Mouse (Mus musculus) frontal cortex, adult 2 months (tissue): ENCODE results near the gene Arrdc1. TPM values are rescaled to one million over a fixed set of nuclear protein-coding genes. Genes with fewer than 3 reads are reported as not detected.

Experiments
- DNase-seq, 2 experiments: peaks; one replicate each; pipeline ENCODE4 v3.0.0; 2022; ENCODE audit warnings: low spot score in 1 of 2; ENCODE audit errors: extremely low spot score in 1 of 2
- polyA plus RNA-seq: library from polyadenylated mRNA; depleted of rRNA; stranded (reverse); fragments of >200 nt; gene quantifications from 2 replicates; pipeline ENCODE4 v1.2.3, GENCODE M21; 2012

Gene Arrdc1
- polyA plus RNA-seq, 1 experiment, result 37.2 TPM

GRCm38 (mm10) chr2:24926345-24926964 is 8.6 kb downstream of the Arrdc1 start:
- no peak for DNase-seq

DNA sequence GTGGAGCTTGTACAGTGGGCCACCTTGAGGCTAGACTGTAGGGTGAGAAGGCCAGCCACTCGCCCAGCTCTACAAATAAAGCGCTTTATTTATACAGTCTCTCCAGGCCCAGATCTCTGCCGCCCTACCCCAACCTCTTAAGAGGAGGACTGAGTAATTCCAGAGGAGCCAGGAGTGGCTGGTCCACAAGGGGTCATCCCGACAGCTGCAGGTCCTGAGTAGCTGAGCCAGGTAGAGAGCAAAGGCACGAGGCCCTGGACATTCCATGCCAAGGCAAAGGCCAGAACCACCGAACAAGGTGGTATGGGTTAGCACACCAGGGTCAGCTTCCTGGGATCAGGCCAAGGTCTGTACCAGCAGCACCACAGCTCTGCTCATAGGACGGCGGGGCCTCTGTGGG is 9.8 kb downstream of the Arrdc1 start:
- no peak for DNase-seq

DNA sequence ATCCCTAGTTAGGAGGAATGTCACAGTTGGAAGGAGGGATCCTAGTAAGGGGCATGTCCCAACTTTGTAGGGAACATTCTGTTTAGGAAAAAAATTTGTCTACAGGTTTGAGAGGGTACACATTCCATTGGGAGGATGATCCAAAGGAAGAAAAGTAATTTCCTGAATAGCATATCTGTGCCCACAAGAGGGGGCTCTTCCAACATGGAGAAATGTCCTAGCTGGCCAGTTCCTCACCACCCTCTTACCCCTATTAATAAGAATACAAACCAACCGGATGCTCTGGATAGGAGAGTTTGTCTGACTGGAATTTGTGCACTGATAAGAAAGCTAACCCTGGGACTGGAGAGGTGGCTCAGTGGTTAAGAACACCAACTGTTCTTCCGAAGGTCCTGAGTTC is 11.5 kb downstream of the Arrdc1 start:
- no peak for DNase-seq

- DNase-seq, result no peak
Observed at GRCm38 (mm10) chr2:24919839-24920175, 15.2 kb downstream of the Arrdc1 start.

GRCm38 (mm10) chr2:24918930-24919838 is 15.9 kb downstream of the Arrdc1 start, which contains the start of gene Ehmt1:
Gene Ehmt1 (minus strand): TSS chr2:24919614.
- DNase-seq, result peak; percentile 79 to 94

DNA sequence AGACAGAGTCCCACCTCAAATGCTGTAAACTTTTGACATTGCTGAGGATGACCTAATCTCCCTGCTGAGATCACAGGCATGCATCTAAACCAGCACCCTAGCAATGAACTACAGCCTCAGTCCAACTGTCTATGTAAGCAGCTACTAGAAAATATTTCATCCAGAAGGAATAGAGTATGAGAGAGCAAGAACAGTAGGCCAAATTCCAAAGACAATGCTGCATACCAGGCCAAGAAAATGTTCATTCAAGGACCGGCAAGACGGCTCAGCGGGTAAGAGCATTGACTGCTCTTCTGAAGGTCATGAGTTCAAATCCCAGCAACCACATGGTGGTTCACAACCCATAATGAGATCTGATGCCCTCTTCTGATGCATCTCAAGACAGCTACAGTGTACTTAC is 20.3 kb downstream of the Arrdc1 start:
- no peak for DNase-seq

DNA sequence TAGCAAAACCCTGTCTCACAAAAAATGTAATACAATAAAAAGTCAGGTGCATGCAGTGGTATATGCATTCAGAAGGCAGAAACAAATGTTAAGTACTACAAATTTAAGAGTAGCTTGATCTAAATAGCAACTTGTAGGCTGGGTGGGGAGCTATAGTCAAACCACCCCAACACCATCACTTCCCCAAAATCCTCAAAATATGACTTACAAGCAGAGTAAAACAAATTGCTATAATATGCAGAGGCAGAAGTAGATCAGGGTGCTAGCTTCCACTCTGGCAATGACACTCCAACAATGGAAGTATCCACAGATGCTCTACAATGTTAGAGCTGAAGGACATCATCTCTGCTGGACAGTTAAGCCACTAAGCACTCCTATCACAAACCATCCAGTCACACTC is 22.5 kb downstream of the Arrdc1 start:
- DNase-seq, result no peak

DNA sequence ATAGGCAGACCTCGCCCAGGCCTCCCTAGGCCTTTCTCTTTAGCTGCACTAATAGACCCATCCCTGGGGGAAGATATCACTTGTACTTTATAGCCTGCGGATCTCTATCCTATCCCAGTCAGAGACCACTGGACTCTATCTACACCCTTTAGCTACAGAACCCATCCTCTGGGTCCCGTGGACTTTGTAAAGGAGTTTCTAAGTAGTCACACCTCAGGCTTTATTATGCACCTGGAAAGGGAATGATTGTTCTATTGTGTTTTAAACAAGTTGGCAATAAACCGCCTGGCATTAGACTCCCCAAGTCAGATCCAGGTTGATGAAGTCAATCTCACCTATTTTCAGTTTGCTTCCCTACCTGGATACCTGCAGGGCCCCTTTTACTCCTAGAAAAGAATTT is 22.9 kb downstream of the Arrdc1 start:
- DNase-seq, result no peak

DNA sequence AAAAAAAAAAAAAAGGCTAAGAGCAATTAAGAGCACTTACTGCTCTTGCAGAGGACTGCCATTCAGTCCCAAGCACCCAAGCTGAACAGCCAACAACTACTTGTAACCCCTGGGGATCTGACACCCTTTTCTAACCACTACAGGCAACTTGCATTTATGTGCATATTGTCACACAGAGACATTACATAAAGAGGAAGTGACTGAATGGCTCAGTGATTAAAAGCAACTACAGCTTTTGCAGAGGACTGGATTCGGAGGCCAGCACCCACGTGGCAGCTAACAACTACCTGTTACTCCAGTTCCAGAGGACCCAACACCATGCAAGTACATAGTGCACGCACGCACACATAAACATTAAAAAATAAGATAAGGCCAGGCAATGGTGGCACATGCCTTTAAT is 24.6 kb downstream of the Arrdc1 start:
- DNase-seq, result no peak

DNA sequence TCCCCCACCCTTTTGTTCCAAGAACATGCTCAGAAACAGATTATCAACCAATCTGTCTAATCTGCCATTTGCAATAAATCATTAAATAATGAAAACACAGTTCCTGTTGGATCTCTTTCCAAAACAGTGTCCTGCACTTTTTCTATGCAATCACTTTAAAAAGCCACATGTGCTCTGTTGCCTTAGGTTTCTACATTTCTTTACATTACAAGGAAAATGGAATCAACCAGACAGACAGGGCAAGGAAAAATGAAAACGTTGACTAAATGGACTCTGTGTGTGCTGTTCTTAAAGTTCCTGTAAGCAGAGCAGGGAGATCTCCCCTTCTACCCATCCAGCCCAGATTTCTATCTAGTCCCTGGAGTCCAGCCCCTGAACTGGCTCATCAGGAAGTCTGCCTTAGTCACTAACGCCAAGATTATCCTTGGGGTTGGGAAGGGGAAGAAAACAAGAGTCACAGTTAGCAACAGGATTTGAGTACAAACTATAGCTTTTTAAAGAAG is 29.3 kb downstream of the Arrdc1 start:
- no peak for DNase-seq

DNA sequence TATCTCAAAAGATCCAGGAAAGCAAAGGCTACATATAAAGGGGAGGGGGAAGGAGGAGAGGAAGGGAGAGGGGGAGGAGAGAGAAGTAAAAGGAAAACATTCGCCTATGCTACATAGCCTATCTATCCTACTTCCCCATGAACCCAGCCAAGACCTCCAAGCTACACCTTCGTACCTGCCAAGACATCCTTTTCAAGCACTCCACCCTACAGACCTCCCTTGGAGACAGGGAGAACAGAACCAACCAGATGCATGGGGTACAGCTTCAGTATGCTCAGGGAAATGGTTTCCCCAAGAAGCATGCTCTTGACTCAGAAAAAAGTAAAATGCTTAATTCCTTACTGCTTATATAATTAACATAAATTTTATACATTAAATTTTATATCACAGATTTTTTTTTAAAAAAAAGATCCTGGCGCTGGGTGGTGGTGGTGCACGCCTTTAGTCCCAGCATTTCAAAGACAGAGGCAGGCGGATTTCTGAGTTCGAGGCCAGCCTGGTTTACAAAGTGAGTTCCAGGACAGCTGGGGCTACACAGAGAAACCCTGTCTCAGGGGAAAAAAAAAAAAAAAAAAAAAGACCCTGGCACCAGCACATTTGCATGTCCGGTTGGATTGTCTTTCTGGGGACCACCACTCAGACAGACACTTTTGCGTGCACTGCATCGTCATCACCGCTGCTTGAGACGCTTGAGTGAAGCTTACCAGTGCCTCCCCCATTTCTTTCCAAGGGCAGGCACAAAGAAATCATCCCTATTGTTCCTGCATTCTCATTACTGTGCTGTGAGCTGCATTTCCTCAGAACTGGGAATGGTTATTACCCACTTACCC is 30.0 kb downstream of the Arrdc1 start:
- no peak for DNase-seq

DNA sequence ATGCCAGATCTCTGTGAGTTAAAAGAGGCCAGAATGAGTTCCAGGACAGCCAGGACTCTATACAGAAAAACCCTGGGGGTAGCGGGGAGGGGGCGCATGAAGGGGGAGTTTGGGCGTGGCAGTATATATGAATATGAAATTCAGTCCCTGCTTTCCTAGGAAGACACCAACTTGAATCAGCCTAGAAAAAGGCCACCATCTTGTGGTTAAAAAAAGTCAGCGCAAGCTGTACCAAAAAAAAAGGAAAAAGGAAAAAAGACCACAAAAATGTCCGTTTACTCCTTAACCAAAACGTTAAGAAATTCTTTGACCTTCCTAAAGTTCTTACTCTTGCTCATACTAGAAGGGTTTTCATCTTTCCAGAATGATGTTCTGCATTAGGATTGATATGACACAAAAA is 32.1 kb downstream of the Arrdc1 start:
- DNase-seq, result no peak

GRCm38 (mm10) chr2:24901055-24901454 is 34.0 kb downstream of the Arrdc1 start:
- DNase-seq, result peak in 1 of 2 experiments; percentile 66

DNA sequence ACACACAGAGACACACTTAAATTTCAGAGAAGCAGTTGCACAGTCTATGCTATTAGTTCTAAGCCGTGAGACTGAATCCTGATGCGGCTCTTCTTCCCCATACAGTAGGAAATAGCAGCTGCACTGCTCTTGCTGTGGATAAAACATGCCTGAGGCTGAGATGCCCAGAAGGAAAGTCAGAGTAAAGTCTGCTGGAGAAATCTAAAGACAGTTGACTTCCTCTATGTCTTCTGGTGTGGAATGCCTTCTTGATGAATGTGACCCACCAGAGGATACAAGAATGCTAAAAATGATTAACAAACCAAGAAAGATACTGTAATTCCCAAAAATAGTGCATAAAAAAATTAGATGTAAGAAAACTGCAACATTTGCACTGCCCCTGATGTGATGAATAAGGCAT is 35.8 kb downstream of the Arrdc1 start:
- no peak for DNase-seq

GRCm38 (mm10) chr2:24896761-24897160 is 38.3 kb downstream of the Arrdc1 start:
- DNase-seq, result no peak

DNA sequence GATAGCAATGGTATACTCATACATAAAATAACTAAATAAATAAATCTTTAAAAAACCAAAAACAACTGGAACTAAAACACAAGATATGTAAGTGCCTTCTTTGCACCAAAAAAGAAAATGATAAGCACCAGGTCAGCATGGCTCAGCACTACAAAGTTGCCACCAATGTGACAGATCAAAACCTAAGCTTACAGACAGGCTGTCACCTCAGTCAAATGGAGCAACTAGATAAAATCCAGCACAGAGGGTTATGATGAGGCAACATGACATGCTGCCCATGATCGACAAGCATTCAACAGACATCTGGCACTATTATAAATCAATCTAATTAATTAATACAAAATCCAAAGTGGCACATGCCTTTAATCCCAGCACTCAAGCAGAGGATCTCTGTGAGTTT is 40.8 kb downstream of the Arrdc1 start:
- no peak for DNase-seq

DNA sequence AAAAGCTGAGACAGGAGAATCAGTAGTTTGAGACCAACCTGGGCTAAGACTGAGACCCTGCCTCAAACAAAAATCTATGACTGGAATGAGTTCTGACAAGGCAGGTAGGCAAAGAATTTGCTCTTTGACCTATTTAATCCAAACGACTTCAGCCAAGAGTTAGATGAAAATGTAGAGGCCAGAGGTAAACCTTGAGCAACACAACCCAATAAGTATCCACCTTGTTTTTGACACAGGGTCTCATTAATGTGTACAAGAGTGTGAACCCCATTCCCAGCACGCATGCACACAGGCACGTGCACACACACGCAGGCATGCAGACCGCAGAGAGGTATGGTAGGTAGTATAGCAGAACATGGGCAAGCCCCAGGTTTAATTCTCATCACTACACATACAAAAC is 42.7 kb downstream of the Arrdc1 start:
- DNase-seq, result no peak

DNA sequence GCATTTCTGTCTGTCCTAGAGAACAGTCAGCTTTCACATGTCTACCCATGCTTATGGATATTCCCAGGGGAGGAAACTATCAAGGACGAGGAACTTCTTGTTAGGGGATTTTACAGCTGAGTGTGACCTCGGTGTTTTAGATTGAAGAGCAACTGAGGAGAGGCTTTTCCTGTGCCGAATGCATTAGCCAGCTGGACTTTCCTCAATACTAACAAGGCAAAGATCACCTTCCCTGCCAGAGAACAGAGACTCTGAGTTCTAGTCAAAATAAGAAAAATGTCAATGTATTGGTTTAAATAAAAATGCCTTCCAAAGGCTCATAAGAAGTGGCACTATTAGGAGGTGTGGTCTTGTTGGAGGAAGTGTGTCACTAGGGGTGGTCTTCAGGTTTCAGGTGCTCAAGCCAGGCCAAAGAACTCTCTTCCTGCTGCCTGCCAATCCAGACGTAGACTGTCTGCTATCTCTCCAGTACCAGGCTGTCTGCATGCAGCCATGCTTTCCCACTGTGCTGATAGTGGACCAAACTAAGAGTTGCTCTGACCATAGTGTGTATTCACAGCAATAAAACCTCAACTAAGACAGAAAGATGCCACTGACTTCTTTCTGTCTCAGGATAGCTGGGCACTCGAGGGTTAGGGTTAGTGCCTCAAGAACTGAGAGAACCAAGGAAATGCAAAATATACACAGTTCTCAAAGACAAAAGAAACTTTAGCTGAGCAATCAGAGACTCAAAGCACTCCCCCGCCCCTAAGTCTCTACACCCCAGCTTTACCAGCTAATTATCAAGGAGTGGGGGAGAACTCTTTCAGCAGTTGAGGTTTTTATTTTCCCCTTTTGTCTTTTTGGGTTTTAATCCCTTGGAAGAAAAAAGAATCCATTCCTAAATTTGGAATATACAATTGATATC is 44.3 kb downstream of the Arrdc1 start:
- DNase-seq, result no peak

DNA sequence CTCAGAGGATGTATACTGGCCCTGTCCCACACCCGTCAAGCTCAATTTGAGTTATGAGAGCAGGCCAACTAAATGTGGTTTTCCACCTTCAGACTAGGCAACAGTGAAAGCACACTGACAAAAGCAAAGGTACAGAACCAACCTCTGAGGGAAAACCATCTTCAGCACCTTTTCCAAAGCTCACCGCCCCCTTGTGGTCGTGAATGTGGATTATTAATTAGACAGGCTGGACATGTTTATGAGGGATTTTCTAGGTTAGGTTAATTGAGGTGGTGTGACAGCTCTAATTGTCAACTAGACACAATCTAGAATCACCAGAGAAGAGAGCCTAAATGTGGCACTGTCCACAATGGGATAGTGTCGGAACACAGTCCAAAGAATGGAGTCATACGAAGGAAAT is 46.2 kb downstream of the Arrdc1 start:
- no peak for DNase-seq

GRCm38 (mm10) chr2:24880686-24881085 is 54.4 kb downstream of the Arrdc1 start:
- no peak for DNase-seq
